Mouse (Mus musculus) lung, embryonic 15.5 days (tissue): Measurements from ENCODE around the gene Cyb5b. TPM values are rescaled to one million over a fixed set of nuclear protein-coding genes. Genes with fewer than 3 reads are reported as not detected.
"Not testable (repeated sequence)": the region's sequence is repeated elsewhere in the genome, so short reads cannot be mapped to it uniquely, and the experiment has no call there.

Experiments used
- ATAC-seq: fragments of 200-750 bp; cut with Nextera tagmentation; 2 replicates; pipeline ENCODE4 v1.8.0; 2017; ENCODE audit warnings: moderate number of reproducible peaks, borderline replicate concordance; ENCODE audit not compliant: low FRiP score, low TSS enrichment; ENCODE audit errors: extremely low read depth
- H3K27ac ChIP-seq: fragments of 300-500 bp; sonication (generic); 2 replicates; pipeline ENCODE4 v1.5.1; 2015; ENCODE audit warnings: moderate library complexity, mild to moderate bottlenecking, inconsistent platforms
- H3K27me3 ChIP-seq: fragments of 300-500 bp; sonication (generic); 2 replicates; pipeline ENCODE4 v1.6.1; 2015; ENCODE audit warnings: inconsistent platforms
- H3K36me3 ChIP-seq: fragments of 300-500 bp; sonication (generic); 2 replicates; pipeline ENCODE4 v1.6.1; 2015; ENCODE audit warnings: inconsistent platforms
- H3K4me1 ChIP-seq: fragments of 300-500 bp; sonication (generic); 2 replicates; pipeline ENCODE4 v1.6.1; 2015; ENCODE audit warnings: inconsistent platforms
- H3K4me2 ChIP-seq: fragments of 300-500 bp; sonication (generic); 2 replicates; pipeline ENCODE4 v1.6.1; 2015; ENCODE audit warnings: inconsistent platforms, mild to moderate bottlenecking, moderate library complexity
- H3K4me3 ChIP-seq: fragments of 300-500 bp; sonication (generic); 2 replicates; pipeline ENCODE4 v1.5.1; 2015; ENCODE audit warnings: mild to moderate bottlenecking, inconsistent platforms
- H3K9ac ChIP-seq: fragments of 300-500 bp; sonication (generic); 2 replicates; pipeline ENCODE4 v1.6.1; 2015; ENCODE audit warnings: inconsistent platforms
- H3K9me3 ChIP-seq: fragments of 300-500 bp; sonication (generic); 2 replicates; pipeline ENCODE4 v1.6.1; 2016; ENCODE audit warnings: inconsistent platforms
- WGBS: fragments of 180-500 bp; shearing (Covaris S2); methylation state at CpG from one replicate; pipeline ENCODE4 v1.1.7; 2015; 5-methylcytosine and 5-hydroxymethylcytosine counted together
- polyA plus RNA-seq: library from polyadenylated mRNA; unstranded; fragments of >200 nt; fragmentation: Nextera tagmentation; extraction: Ambion mirVana; gene quantifications from 2 replicates; pipeline ENCODE4 v1.2.1, GENCODE M21; 2015

Cyb5b gene
- polyA plus RNA-seq: 87.3 and 88.3 TPM in 2 replicates

DNA sequence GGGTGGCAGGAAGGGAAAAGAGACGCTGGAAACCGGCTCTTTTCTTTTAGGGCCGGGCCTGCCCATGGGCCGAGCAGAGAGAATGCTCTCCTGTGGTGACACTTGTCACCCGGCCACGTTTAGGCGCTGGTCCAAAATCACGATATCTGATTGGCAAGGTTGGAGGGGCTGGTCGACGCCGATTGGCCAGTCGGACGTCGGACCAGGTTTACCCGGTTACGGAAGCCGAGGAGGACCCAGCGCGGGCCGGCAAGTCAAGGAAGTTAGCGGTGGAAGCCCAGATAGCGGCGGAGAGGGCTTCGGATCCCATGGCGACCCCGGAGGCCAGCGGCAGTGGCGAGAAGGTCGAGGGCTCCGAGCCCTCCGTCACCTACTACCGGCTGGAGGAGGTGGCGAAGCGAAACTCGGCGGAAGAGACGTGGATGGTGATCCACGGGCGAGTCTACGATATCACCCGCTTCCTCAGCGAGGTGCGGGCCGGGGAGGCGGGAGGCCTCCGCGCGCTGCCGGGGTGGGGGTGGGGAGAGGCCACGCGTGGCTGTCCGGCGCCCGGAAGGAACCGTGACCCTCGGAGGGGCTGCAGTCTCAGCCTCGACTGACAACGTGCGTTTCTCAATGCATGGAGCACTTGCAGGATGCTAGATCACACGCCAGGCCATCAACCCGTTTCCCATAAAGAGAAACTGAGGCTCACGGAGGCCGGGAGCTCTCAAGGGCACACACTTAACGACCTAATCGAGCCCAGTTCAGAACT is at the start of gene Cyb5b:
Gene Cyb5b, plus strand, starts transcription at position 237 of the 754 bp plus-strand sequence.
- WGBS: under 1% methylated on average over 65 of the region's 65 CpGs
- Histone ChIP-seq H3K9me3 (no peaks in the 10 kb centered on the region), H3K9ac (peak within 1 kb of the TSS; percentile 90), H3K4me3 (peak within 1 kb of the TSS; percentile 91), H3K27ac (peak within 1 kb of the TSS; percentile 65), H3K27me3 (no peaks in the 10 kb centered on the region), H3K36me3 (peaks cover 18% of the 10 kb centered on the region), H3K4me2 (peak within 1 kb of the TSS; percentile 69), H3K4me1 (peaks cover 12% of the 10 kb centered on the region)
- peak; percentile 95 for ATAC-seq

DNA sequence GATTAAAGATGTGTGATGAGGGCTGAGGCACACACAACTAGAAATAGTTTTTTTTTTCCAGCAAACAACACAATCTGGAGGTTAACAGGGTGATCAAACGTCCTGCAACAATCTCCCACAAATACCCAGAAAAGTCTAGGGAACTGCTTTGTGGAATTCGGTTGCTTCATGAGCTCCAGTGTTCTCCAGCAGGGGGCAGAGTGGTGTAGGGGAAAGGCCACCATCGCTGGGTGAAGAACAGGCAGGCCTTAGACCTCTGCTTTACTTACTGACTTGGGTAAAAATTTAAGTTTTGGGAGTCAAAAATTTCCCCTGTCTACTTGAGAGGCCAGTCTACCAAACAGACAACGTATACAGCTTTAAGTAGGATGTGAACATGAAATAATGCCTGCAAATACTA is 45.9 kb upstream of the Cyb5b start:
- H3K9ac ChIP-seq: no peak overlapping the region
- H3K27me3 ChIP-seq: no peaks in the 10 kb centered on the region
- 8% methylated on average over 4 of the region's 4 CpGs for WGBS
- no peak for ATAC-seq
- H3K9me3 ChIP-seq: no peaks in the 10 kb centered on the region
- no peak overlapping the region for H3K4me3 ChIP-seq
- H3K36me3 ChIP-seq: no peaks in the 10 kb centered on the region
- H3K4me2 ChIP-seq: no peak overlapping the region
- H3K27ac ChIP-seq: no peak overlapping the region
- peaks cover 8% of the 10 kb centered on the region; the same call in 1 of the 2 replicates for H3K4me1 ChIP-seq

DNA sequence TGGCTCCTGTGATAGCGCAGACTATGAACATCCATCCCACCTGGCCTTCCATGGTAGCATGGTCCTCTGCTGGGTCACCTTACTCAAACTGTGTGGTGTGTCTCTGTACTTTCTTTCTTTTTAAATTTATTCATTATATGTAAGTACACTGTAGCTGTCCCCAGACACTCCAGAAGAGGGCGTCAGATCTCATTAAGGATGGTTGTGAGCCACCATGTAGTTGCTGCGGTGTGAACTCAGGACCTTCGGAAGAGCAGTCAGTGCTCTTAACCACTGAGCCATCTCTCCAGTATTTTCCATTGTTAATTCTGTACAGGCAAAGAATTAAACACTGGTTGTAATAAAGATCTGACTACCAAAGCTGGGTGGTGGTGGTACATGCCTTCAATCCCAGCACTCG is 42.4 kb upstream of the Cyb5b start:
- not testable (repeated sequence) for H3K4me3 ChIP-seq, ATAC-seq, H3K27me3 ChIP-seq, H3K27ac ChIP-seq, H3K36me3 ChIP-seq, H3K4me2 ChIP-seq, H3K9ac ChIP-seq, H3K9me3 ChIP-seq
- 89% methylated on average over 5 of the region's 5 CpGs for WGBS
- H3K4me1 ChIP-seq: peaks cover 14% of the 10 kb centered on the region; the same call in 1 of the 2 replicates

DNA sequence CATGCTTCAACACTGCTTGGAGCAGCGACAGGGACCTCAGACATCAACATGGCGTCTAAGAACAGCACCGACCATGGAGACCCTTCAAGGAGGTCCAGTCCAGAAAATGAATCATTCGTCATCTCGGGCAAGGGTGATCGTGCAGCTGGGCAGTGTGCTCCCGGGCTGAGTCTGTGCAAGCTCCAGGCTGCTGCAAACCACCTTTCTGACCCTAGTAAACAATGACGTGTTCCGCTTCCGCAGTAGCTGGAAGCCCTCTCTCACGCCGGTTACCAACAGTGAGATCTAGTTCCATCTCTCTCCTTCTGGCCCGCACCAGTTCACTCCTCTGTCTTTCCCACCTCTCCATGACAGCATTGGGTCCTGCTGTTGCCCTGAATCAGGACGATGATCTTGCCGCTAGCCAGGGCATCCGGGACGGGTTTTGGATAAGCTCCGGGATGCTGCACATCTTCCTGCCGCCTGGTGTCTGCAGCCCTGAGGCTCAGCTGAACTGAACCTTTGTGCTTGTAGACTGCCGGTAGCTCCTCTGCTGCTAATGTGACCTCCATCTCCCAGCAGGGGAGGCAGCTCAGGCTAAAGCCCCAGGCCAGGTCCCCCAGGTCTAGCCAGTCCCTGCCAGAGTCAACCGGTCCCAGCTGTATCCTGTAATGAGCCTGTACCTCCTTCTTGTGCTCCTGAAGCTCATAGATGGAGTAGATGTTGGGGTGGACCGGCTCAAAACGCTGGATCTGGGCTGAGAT is 41.3 kb upstream of the Cyb5b start:
- WGBS: 47% methylated on average over 23 of the region's 23 CpGs
- Histone ChIP-seq H3K27me3 (no peaks in the 10 kb centered on the region), H3K36me3 (no peaks in the 10 kb centered on the region), H3K4me1 (peaks cover 14% of the 10 kb centered on the region; the same call in 1 of the 2 replicates), H3K27ac (no peak overlapping the region), H3K9me3 (no peaks in the 10 kb centered on the region), H3K4me2 (peak overlapping the region; percentile 44), H3K9ac (0 out of 2 replicates have a peak overlapping the region, but pooled peaks have one; percentile 5), H3K4me3 (peak overlapping the region; percentile 25)
- no peak for ATAC-seq

DNA sequence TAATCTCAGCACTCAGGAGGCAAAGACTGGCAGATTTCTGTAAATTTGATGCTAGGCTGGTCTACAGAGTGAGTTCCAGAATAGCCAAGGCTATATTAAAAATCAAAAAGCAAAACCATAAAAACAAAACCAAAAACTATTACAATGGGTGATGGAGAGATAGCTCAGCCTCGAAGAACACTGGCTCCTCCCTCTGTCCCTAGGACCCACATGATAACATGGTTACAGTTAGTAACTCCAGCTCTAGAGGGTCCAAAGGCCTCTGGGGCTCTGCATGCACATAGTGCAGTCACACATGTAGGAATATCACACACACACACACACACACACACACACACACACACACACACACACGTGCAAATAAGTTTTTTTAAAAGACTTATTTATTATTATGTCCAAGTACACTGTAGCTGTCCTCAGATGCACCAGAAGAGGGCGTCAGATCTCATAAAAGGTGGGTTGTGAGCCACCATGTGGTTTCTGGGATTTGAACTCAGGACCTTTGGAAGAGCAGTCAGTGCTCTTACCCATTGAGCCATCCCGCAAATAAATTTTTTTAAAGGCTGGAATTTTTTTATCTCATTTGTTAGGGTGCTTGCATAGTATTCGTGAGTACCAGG is 40.5 kb upstream of the Cyb5b start:
- no peak overlapping the region for H3K27ac ChIP-seq
- no peak overlapping the region for H3K4me2 ChIP-seq
- H3K36me3 ChIP-seq: no peaks in the 10 kb centered on the region
- H3K9ac ChIP-seq: no peak overlapping the region
- no peaks in the 10 kb centered on the region for H3K9me3 ChIP-seq
- WGBS: 67% methylated on average over 5 of the region's 5 CpGs
- ATAC-seq: no peak
- peaks cover 22% of the 10 kb centered on the region; the same call in 1 of the 2 replicates for H3K4me1 ChIP-seq
- no peak overlapping the region for H3K4me3 ChIP-seq
- no peaks in the 10 kb centered on the region for H3K27me3 ChIP-seq

DNA sequence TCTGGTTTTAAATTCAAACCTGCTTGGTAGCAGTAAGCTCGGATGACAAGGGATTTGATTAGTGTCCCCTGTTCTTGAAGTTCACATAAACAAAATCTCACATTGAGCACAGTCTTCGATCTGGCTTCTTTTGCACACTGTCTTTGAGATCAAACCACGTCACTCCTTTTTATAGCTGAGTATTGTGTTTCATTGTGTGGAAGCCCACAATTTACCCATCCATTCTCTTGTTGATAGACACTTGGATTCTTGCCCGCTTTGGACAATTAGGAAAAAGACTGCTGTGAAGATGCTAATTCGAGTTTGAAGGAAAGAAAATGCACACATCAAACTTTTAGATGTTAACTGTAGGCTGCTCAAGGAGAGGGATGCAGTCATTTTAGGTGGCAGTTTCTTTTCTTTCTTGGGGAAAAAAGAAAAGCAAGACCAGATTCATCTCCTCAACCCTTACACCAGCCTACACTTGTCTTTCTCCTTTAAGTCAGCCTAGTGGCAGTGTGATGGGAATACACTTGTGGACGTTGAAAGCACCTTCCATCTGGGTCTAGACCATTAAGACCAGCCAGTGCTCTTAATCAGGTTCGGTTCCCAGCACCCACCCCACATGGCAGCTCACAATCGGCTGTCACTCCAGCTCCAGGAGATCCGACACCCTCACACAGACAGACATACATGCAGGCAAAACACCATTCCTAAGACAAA is 39.7 kb upstream of the Cyb5b start:
- Histone ChIP-seq H3K4me3 (no peak overlapping the region), H3K4me2 (no peak overlapping the region), H3K4me1 (peaks cover 22% of the 10 kb centered on the region; the same call in 1 of the 2 replicates), H3K9ac (no peak overlapping the region), H3K27ac (no peak overlapping the region), H3K27me3 (no peaks in the 10 kb centered on the region), H3K36me3 (no peaks in the 10 kb centered on the region), H3K9me3 (no peaks in the 10 kb centered on the region)
- 65% methylated on average over 9 of the region's 9 CpGs for WGBS
- ATAC-seq: no peak

DNA sequence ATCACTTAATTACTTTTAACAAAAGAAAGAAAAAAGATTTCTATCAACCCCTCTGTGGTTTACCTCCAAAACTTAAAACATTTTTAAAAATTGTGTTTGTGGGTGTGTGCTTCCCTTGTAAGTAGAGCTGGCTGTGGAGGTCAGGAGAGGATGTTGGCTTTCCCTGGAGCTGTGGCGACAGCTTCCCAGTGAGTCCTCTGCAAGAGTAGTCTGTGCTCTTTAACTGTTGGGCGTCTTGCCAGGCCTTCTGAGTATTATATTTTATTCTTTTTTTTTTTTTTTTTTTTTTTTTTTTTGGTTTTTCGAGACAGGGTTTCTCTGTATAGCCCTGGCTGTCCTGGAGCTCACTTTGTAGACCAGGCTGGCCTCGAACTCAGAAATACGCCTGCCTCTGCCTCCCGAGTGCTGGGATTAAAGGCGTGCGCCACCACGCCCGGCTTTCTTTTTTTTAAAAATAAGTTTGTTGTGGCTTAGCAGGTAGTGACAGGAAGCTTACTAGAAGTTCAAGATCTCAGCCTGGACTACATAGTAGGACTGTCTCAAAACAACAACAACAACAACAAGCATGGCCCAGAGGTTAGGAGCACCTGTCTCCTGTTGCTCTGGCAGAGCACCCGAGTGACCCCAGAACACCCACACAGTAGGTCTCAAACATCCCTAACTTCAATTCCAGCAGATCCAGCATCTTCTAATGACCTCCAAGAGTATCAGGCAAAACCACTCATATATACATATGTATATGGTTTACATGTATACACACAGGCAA is 38.9 kb upstream of the Cyb5b start:
- Histone ChIP-seq H3K27ac (no peak overlapping the region), H3K9me3 (no peaks in the 10 kb centered on the region), H3K27me3 (no peaks in the 10 kb centered on the region), H3K4me2 (no peak overlapping the region), H3K4me3 (no peak overlapping the region), H3K4me1 (peaks cover 22% of the 10 kb centered on the region; the same call in 1 of the 2 replicates), H3K36me3 (no peaks in the 10 kb centered on the region), H3K9ac (no peak overlapping the region)
- ATAC-seq: no peak
- WGBS: 78% methylated on average over 10 of the region's 11 CpGs

DNA sequence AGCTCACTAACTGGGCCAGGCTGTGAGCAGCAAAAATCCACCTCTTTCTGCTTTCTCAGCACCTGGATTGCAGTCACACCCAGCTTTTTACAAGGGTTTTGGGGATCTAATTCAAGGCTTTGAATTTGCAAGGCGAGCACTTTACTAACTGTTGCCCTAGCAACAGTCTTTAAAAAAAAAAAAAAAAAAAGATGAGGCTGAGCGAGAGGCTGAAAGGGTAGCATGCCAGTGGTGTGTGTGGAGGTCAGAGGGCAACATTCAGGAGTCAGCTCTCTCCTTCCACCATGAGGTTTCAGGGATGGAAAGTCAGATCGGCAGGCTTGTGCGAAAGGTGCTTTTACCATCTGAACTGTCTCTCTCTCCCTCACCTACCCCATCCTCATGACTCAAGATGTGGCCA is 37.2 kb upstream of the Cyb5b start:
- Histone ChIP-seq H3K27me3 (no peaks in the 10 kb centered on the region), H3K9me3 (no peaks in the 10 kb centered on the region), H3K27ac (no peak overlapping the region), H3K4me3 (no peak overlapping the region), H3K4me1 (peaks cover 24% of the 10 kb centered on the region; the same call in 1 of the 2 replicates), H3K4me2 (no peak overlapping the region), H3K36me3 (no peaks in the 10 kb centered on the region), H3K9ac (no peak overlapping the region)
- 62% methylated on average over 4 of the region's 4 CpGs for WGBS
- ATAC-seq: no peak

DNA sequence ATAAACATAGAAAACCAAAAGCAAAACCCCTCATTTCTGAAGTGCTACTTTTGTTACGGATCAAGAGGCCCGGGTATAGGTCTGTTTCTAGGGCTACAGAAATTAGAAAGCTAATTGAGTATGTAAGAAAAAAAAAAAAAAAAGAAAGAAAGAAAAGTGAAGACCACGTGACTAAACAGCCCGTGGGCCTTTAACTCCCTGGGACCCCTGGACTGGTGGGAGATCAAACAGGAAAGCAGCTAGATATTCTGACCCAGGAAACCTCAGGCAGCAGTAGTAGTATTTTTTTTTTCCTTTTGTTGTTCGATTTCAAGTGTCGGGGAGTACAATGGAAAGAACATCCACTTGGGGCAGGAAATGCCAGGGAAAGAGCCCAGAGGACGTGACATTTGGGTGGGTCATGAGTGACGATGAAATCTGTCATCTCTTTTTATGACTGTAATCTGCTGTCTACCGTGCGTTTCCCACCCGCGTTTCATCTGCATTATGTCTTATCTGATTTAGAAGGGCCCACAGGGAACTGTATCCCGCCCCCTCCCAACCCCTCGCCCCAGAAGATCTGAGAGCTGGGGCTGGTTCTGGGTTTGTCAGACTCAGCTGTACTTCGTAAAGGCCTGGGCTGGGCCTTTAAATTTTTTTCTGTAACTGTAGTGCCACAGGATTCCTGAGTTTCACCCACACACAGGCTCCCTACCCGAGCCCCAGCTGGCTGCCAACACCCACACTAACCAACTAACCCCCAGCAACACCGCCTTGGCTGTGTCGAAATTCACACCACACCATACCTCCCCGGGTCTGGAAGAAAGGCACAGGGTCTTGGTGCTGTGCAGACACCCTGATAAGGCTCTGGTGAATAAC is 36.1 kb upstream of the Cyb5b start:
- ATAC-seq: no peak
- no peaks in the 10 kb centered on the region for H3K27me3 ChIP-seq
- no peaks in the 10 kb centered on the region for H3K9me3 ChIP-seq
- H3K9ac ChIP-seq: no peak overlapping the region
- H3K27ac ChIP-seq: peak overlapping the region; percentile 16; the same call in 1 of the 2 replicates
- H3K4me1 ChIP-seq: peaks cover 28% of the 10 kb centered on the region
- no peak overlapping the region for H3K4me3 ChIP-seq
- H3K36me3 ChIP-seq: no peaks in the 10 kb centered on the region
- 37% methylated on average over 19 of the region's 19 CpGs for WGBS
- H3K4me2 ChIP-seq: peak overlapping the region; percentile 27

DNA sequence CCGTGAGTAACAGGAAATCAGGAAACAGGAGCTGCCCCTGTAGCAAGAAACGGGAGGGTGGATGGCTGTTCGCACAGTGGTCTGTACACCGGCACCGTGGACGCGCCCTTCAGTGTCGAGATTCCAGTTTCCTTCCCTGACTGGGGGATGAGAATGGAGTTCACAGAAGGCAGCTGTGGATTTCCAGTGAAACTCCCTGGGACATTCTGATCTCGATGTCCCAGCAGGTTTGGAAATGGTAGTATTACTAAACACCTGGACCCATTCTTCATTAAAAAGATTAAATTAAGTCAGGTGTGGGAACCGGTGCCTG is 35.5 kb upstream of the Cyb5b start:
- no peaks in the 10 kb centered on the region for H3K27me3 ChIP-seq
- H3K9ac ChIP-seq: no peak overlapping the region
- 46% methylated on average over 10 of the region's 10 CpGs for WGBS
- H3K27ac ChIP-seq: peak overlapping the region; percentile 16; the same call in 1 of the 2 replicates
- H3K4me3 ChIP-seq: no peak overlapping the region
- peaks cover 32% of the 10 kb centered on the region for H3K4me1 ChIP-seq
- peak overlapping the region; percentile 27 for H3K4me2 ChIP-seq
- no peak for ATAC-seq
- H3K9me3 ChIP-seq: no peaks in the 10 kb centered on the region
- no peaks in the 10 kb centered on the region for H3K36me3 ChIP-seq
